Comparison of ENCODE assay signal across 9 mouse cellular contexts in genomic region chr9:62137259-62137658, GRCm38 (mm10). TPM values are rescaled to one million over a fixed set of nuclear protein-coding genes. Genes with fewer than 3 reads are reported as not detected.
DNase-seq lines count a peak whose midpoint lies in the region; ATAC-seq lines count a peak whose summit lies in the region.
"Had no signal": no experiment of that assay in that cellular context is flagged by ENCODE, and none has a peak within 500 bp of the region (broad histone marks: within the 10 kb centered on the region; RNA-seq: fewer than 3 reads in every experiment).

No protein-coding gene starts in this region.

- H3K4me3 ChIP-seq in midbrain, embryonic 14.5 days (replicated peaks; ENCODE audit: low read depth, low read length): no peak overlapping the region
- H3K4me3 ChIP-seq in midbrain, embryonic 11.5 days (ENCODE audit: low read depth, low read length): no peak overlapping the region
- no peak overlapping the region for H3K4me3 ChIP-seq in neural tube, embryonic 15.5 days (replicated peaks)
- H3K4me3 ChIP-seq: liver, embryonic 15.5 days had no signal

- peak; percentile 35 to 82 for DNase-seq in adrenal gland, adult (ENCODE audit: inconsistent age in 2 of 2, low spot score in 1 of 2)
- DNase-seq in adrenal gland, adult 18-20 months (ENCODE audit: low spot score in 2 of 2): no peak
- DNase-seq in midbrain, embryonic 14.5 days: peak; percentile 73
- DNase-seq in midbrain, embryonic 11.5 days (ENCODE audit: low spot score, missing footprints): no peak
- peak; percentile 51 to 58 for DNase-seq in left cerebral cortex, postnatal 36 days (ENCODE audit: low spot score in 2 of 2)
- no peak for DNase-seq in thymus, postnatal 4 days

- 28% methylated on average over 8 of the region's 8 CpGs for whole genome bisulfite sequencing in midbrain, embryonic 14.5 days
- 71% methylated on average over 8 of the region's 8 CpGs for WGBS in midbrain, embryonic 11.5 days
- WGBS in neural tube, embryonic 15.5 days: 14% methylated on average over 8 of the region's 8 CpGs

- no peak overlapping the region; the same call in 1 of the 2 replicates for H3K4me2 ChIP-seq in midbrain, embryonic 14.5 days (ENCODE audit: low read length)
- no peak overlapping the region for H3K4me2 ChIP-seq in midbrain, embryonic 11.5 days
- H3K4me2 ChIP-seq in neural tube, embryonic 15.5 days: peak overlapping the region; percentile 4
- H3K4me2 ChIP-seq: liver, embryonic 15.5 days had no signal

- no peak for ATAC-seq in midbrain, embryonic 14.5 days (ENCODE audit: low FRiP score, low TSS enrichment)
- ATAC-seq in midbrain, embryonic 11.5 days (ENCODE audit: low FRiP score): no peak
- peak; percentile 94 for ATAC-seq in granulocyte monocyte progenitor cell, adult 5-6 weeks (replicated peaks; ENCODE audit: poor library complexity, severe bottlenecking)
- peak; percentile 70 for ATAC-seq in neural tube, embryonic 15.5 days (ENCODE audit: low FRiP score)

- H3K27ac ChIP-seq in midbrain, embryonic 14.5 days (replicated peaks; ENCODE audit: low read depth, low read length): peak overlapping the region; percentile 60
- no peak overlapping the region for H3K27ac ChIP-seq in midbrain, embryonic 11.5 days (ENCODE audit: low read depth, low read length)
- H3K27ac ChIP-seq in neural tube, embryonic 15.5 days (replicated peaks): peak overlapping the region; percentile 73
- H3K27ac ChIP-seq: liver, embryonic 15.5 days had no signal

- intact Hi-C loops in left cerebral cortex, postnatal 36 days (cut with DNase I): no loop called here

- no peaks in the 10 kb centered on the region for H3K9me3 ChIP-seq in midbrain, embryonic 14.5 days (ENCODE audit: control insufficient read depth, low read length)
- H3K9me3 ChIP-seq in midbrain, embryonic 11.5 days (ENCODE audit: control insufficient read depth, low read length): no peaks in the 10 kb centered on the region
- no peaks in the 10 kb centered on the region for H3K9me3 ChIP-seq in neural tube, embryonic 15.5 days (replicated peaks)
- H3K9me3 ChIP-seq: liver, embryonic 15.5 days had no signal

- H3K27me3 ChIP-seq in midbrain, embryonic 14.5 days (ENCODE audit: control insufficient read depth, insufficient read depth, low read length): no peaks in the 10 kb centered on the region
- H3K27me3 ChIP-seq in midbrain, embryonic 11.5 days (ENCODE audit: control insufficient read depth, insufficient read depth, low read length): no peaks in the 10 kb centered on the region
- no peaks in the 10 kb centered on the region for H3K27me3 ChIP-seq in neural tube, embryonic 15.5 days (replicated peaks)
- H3K27me3 ChIP-seq: liver, embryonic 15.5 days had no signal

- H3K9ac ChIP-seq in midbrain, embryonic 14.5 days (replicated peaks; ENCODE audit: low read length): peak overlapping the region; percentile 0; the same call in 1 of the 2 replicates
- no peak overlapping the region for H3K9ac ChIP-seq in midbrain, embryonic 11.5 days (ENCODE audit: low read length)
- no peak overlapping the region; the same call in 1 of the 2 replicates for H3K9ac ChIP-seq in neural tube, embryonic 15.5 days (replicated peaks)
- H3K9ac ChIP-seq: liver, embryonic 15.5 days had no signal

- H3K4me1 ChIP-seq in midbrain, embryonic 14.5 days (ENCODE audit: control insufficient read depth, insufficient read depth, low read length): 0 out of 2 replicates have a peak, but pooled peaks cover 10% of the 10 kb centered on the region
- peaks cover 2% of the 10 kb centered on the region; the same call in 1 of the 2 replicates for H3K4me1 ChIP-seq in midbrain, embryonic 11.5 days (ENCODE audit: control insufficient read depth, insufficient read depth, low read length)
- H3K4me1 ChIP-seq in neural tube, embryonic 15.5 days: peaks cover 42% of the 10 kb centered on the region

- no peaks in the 10 kb centered on the region for H3K36me3 ChIP-seq in midbrain, embryonic 14.5 days (ENCODE audit: control insufficient read depth, insufficient read depth, low read length)
- H3K36me3 ChIP-seq in midbrain, embryonic 11.5 days (ENCODE audit: control insufficient read depth, insufficient read depth, low read length): no peaks in the 10 kb centered on the region
- H3K36me3 ChIP-seq in neural tube, embryonic 15.5 days: no peaks in the 10 kb centered on the region
- H3K36me3 ChIP-seq: liver, embryonic 15.5 days had no signal

RNA-seq across cellular contexts. Expression of gene Glce, which starts 14.8 kb away (rescaled TPM):
- 10 to 100 TPM; 23.1 to 43.1 TPM for total RNA-seq in adrenal gland, adult 18-20 months (2021)
- polyA plus RNA-seq in midbrain, embryonic 14.5 days (2014; fragmentation: Nextera tagmentation; extraction: Ambion mirVana): 14.7 and 20.2 TPM in 2 replicates
- 19.4 and 22.4 TPM in 2 replicates for polyA plus RNA-seq in midbrain, embryonic 11.5 days (2014; fragmentation: Nextera tagmentation; extraction: Ambion mirVana)
- 12.4 and 15.5 TPM in 2 replicates for total RNA-seq in granulocyte monocyte progenitor cell, adult 5-6 weeks (2014; fragmentation: Nextera tagmentation)
- total RNA-seq in granulocyte monocyte progenitor cell, adult 5-6 weeks (2017): 21.4 and 22.5 TPM in 2 replicates
- total RNA-seq in left cerebral cortex, postnatal 36 days (2021): 10 to 100 TPM; 28.5 to 31.1 TPM
- 20.0 and 22.1 TPM in 2 replicates for polyA plus RNA-seq in neural tube, embryonic 15.5 days (2015; fragmentation: Nextera tagmentation; extraction: Ambion mirVana)

Comparison
In these comparisons a context has a peak if more than half of its experiments do, and no peak if none do; other contexts are left out.
1. DNase-seq: peak in adrenal gland, adult (2 of 2), midbrain, embryonic 14.5 days (single experiment) and left cerebral cortex, postnatal 36 days (2 of 2); none in adrenal gland, adult 18-20 months (0 of 2), midbrain, embryonic 11.5 days (single experiment) and thymus, postnatal 4 days (single experiment).
2. ATAC-seq: peak in granulocyte monocyte progenitor cell, adult 5-6 weeks (single experiment) and neural tube, embryonic 15.5 days (single experiment); none in midbrain, embryonic 14.5 days (single experiment) and midbrain, embryonic 11.5 days (single experiment).